9 mouse cellular contexts compared by ENCODE assay signal in the genomic region with DNA sequence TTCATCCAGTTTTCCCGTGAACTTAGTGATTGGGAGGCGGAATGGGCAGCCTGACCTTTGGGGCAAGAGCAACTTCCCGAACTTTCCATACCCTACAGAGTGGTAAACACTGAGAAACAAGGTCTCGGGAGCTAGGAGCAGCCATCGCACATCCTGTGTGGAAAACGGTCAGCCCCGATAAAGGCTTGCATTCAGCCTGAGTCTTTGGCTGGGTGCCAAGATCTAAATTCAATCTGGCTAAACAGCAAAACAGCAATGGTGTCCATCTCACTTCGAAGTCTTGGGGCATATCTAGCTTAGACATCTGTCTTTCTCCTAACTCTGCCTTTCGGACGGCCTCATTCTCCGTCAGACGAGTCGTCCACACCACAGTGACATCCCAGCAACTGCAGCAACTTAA.
DNase-seq lines count a peak whose midpoint lies in the region; ATAC-seq and TF ChIP-seq lines count a peak whose summit lies in the region.
"Had no signal": no experiment of that assay in that cellular context is flagged by ENCODE, and none has a peak within 500 bp of the region (broad histone marks: within the 10 kb centered on the region; RNA-seq: fewer than 3 reads in every experiment).

No protein-coding gene starts in this region.

- H3K9me3 ChIP-seq in hindbrain, embryonic 11.5 days (ENCODE audit: control insufficient read depth, low read length), result no peaks in the 10 kb centered on the region
- no peaks in the 10 kb centered on the region; the same call in 1 of the 2 replicates for H3K9me3 ChIP-seq in hindbrain, embryonic 12.5 days (replicated peaks)
- no peaks in the 10 kb centered on the region for H3K9me3 ChIP-seq in embryonic facial prominence, embryonic 13.5 days

- WGBS in hindbrain, embryonic 11.5 days, result 73% methylated on average over 13 of the region's 13 CpGs
- 54% methylated on average over 13 of the region's 13 CpGs for WGBS in hindbrain, embryonic 12.5 days
- WGBS in embryonic facial prominence, embryonic 13.5 days, result 50% methylated on average over 13 of the region's 13 CpGs
- 62% methylated on average over 13 of the region's 13 CpGs for WGBS in thymus, adult 2 months

- no peaks in the 10 kb centered on the region for H3K4me1 ChIP-seq in hindbrain, embryonic 11.5 days (replicated peaks; ENCODE audit: control insufficient read depth, insufficient read depth, low read length)
- H3K4me1 ChIP-seq in hindbrain, embryonic 12.5 days, result peaks cover 2% of the 10 kb centered on the region
- H3K4me1 ChIP-seq in embryonic facial prominence, embryonic 13.5 days, result peaks cover 17% of the 10 kb centered on the region
- H3K4me1 ChIP-seq in thymus, adult 2 months (replicated peaks; ENCODE audit: control insufficient read depth, insufficient read depth, low read length), result no peaks in the 10 kb centered on the region

- H3K4me2 ChIP-seq in hindbrain, embryonic 11.5 days (replicated peaks; ENCODE audit: low read depth, low read length), result no peak overlapping the region
- H3K4me2 ChIP-seq in hindbrain, embryonic 12.5 days (replicated peaks), result no peak overlapping the region
- H3K4me2 ChIP-seq in embryonic facial prominence, embryonic 13.5 days, result peak overlapping the region; percentile 11; the same call in 1 of the 2 replicates
- H3K4me2 ChIP-seq: liver, embryonic 11.5 days had no signal

- H3K4me3 ChIP-seq in hindbrain, embryonic 11.5 days (ENCODE audit: low read depth, low read length), result no peak overlapping the region
- no peak overlapping the region for H3K4me3 ChIP-seq in hindbrain, embryonic 12.5 days
- no peak overlapping the region for H3K4me3 ChIP-seq in embryonic facial prominence, embryonic 13.5 days
- H3K4me3 ChIP-seq in thymus, adult 2 months (ENCODE audit: control insufficient read depth, insufficient read depth, low read length), result no peak overlapping the region

- TF ChIP-seq POLR2A in thymus, adult 2 months (IDR thresholded peaks at IDR 0.05; ENCODE audit: control insufficient read depth, extremely low read depth, insufficient read depth, low read length, poor library complexity), result no peak

- no peak for ATAC-seq in hindbrain, embryonic 11.5 days (ENCODE audit: low FRiP score)
- ATAC-seq in hindbrain, embryonic 12.5 days (ENCODE audit: low FRiP score), result no peak
- no peak for ATAC-seq in embryonic facial prominence, embryonic 13.5 days (ENCODE audit: insufficient number of reproducible peaks, insufficient read depth, low FRiP score, low TSS enrichment, low read depth)

- no peak overlapping the region for H3K27ac ChIP-seq in hindbrain, embryonic 11.5 days (ENCODE audit: low read depth, low read length)
- H3K27ac ChIP-seq in hindbrain, embryonic 12.5 days, result no peak overlapping the region
- no peak overlapping the region for H3K27ac ChIP-seq in embryonic facial prominence, embryonic 13.5 days
- no peak overlapping the region for H3K27ac ChIP-seq in thymus, adult 2 months (ENCODE audit: control insufficient read depth, insufficient read depth, low read length)

- H3K9ac ChIP-seq in hindbrain, embryonic 11.5 days (ENCODE audit: low read depth, low read length), result no peak overlapping the region
- no peak overlapping the region for H3K9ac ChIP-seq in hindbrain, embryonic 12.5 days
- H3K9ac ChIP-seq in embryonic facial prominence, embryonic 13.5 days, result no peak overlapping the region

- TF ChIP-seq CTCF in thymus, adult 2 months (IDR thresholded peaks at IDR 0.05; ENCODE audit: borderline replicate concordance, control insufficient read depth, extremely low read depth, insufficient read depth, low read length, poor library complexity), result no peak

- DNase-seq in hindbrain, embryonic 11.5 days (ENCODE audit: low spot score), result peak; percentile 27
- peak; percentile 26 for DNase-seq in MEL-GATA-1-ER (ENCODE audit: extremely low read depth, low read depth)
- peak; percentile 56 for DNase-seq in kidney, postnatal 14 days
- DNase-seq in ovary, postnatal 36 days (ENCODE audit: low spot score), result no peak
- no peak for DNase-seq in ovary, postnatal 10 days (ENCODE audit: low spot score)
- DNase-seq in thymus, adult 2 months, result no peak

- H3K36me3 ChIP-seq in hindbrain, embryonic 11.5 days (ENCODE audit: control insufficient read depth, insufficient read depth, low read length), result no peaks in the 10 kb centered on the region
- no peaks in the 10 kb centered on the region for H3K36me3 ChIP-seq in hindbrain, embryonic 12.5 days
- no peaks in the 10 kb centered on the region for H3K36me3 ChIP-seq in embryonic facial prominence, embryonic 13.5 days
- H3K36me3 ChIP-seq in thymus, adult 2 months (ENCODE audit: control insufficient read depth, insufficient read depth, low read length), result no peaks in the 10 kb centered on the region

- H3K27me3 ChIP-seq in hindbrain, embryonic 11.5 days (ENCODE audit: control insufficient read depth, insufficient read depth, low read length), result no peaks in the 10 kb centered on the region
- no peaks in the 10 kb centered on the region for H3K27me3 ChIP-seq in hindbrain, embryonic 12.5 days
- no peaks in the 10 kb centered on the region for H3K27me3 ChIP-seq in embryonic facial prominence, embryonic 13.5 days
- no peaks in the 10 kb centered on the region for H3K27me3 ChIP-seq in thymus, adult 2 months (ENCODE audit: control insufficient read depth, insufficient read depth, low read length)

Comparison
In these comparisons a context has a peak if more than half of its experiments do, and no peak if none do; other contexts are left out.
1. DNase-seq: peak in hindbrain, embryonic 11.5 days (single experiment), MEL-GATA-1-ER (single experiment) and kidney, postnatal 14 days (single experiment); none in ovary, postnatal 36 days (single experiment), ovary, postnatal 10 days (single experiment) and thymus, adult 2 months (single experiment).